Mouse (Mus musculus): ENCODE measurements around the gene Otud1. TPM values are rescaled to one million over a fixed set of nuclear protein-coding genes. Genes with fewer than 3 reads are reported as not detected.

Otud1 gene
- polyA plus RNA-seq, 1 experiment from 2014 or later: 3.3 TPM

DNA sequence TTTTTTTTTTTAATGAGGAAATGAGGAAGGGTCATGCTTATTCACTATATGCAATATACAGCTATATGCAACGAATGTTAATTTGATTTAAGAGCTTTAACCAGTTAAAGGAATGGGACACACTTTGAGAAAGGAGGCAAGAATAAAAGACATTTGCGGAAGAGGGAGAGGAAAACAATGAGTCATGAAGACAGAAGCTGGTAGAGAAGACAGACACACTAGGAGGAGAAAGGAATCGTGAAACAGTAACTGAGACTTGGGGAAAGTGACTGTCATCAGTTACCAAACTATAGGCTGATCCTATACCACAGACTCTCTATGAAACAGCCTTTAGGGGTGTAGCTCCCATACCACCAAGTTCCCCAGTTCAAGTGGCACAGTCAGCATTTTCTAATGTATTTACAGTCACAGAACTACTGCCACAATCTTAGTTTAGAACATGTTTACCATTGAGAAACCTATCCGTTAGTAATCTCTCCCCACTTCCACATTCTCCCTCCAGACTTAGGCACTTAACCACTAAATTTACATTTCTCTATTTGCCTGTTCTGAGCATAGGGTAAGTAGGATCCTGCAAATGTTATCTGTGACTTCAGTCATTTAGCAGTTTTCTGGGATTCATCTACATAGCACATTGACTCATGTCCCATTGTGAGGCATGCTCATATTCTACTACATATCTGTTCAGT, 29.5 kb upstream of the Otud1 start:
- Histone ChIP-seq H3K9ac (ENCODE audit: low read length) (no peak overlapping the region), H3K27ac (replicated peaks) (no peak overlapping the region), H3K4me2 (replicated peaks; ENCODE audit: low read depth) (no peak overlapping the region), H3K9me3 (ENCODE audit: control insufficient read depth, low read length) (no peaks in the 10 kb centered on the region), H3K27me3 (ENCODE audit: control insufficient read depth, insufficient read depth, low read length) (no peaks in the 10 kb centered on the region), H3K36me3 (ENCODE audit: control insufficient read depth, insufficient read depth, low read length) (no peaks in the 10 kb centered on the region), H3K4me1 (replicated peaks; ENCODE audit: control insufficient read depth, insufficient read depth) (no peaks in the 10 kb centered on the region), H3K4me3 (ENCODE audit: low read depth, low read length) (no peak overlapping the region)
- 76% methylated on average over 4 of the region's 4 CpGs for WGBS
- TF ChIP-seq CTCF (IDR thresholded peaks at IDR 0.05; ENCODE audit: low read depth): no peak
- TF ChIP-seq EP300 (optimal IDR thresholded peaks at IDR 0.05): no peak
- ATAC-seq (ENCODE audit: low FRiP score, low TSS enrichment) (no peak), DNase-seq (ENCODE audit: low spot score) (no peak)

DNA sequence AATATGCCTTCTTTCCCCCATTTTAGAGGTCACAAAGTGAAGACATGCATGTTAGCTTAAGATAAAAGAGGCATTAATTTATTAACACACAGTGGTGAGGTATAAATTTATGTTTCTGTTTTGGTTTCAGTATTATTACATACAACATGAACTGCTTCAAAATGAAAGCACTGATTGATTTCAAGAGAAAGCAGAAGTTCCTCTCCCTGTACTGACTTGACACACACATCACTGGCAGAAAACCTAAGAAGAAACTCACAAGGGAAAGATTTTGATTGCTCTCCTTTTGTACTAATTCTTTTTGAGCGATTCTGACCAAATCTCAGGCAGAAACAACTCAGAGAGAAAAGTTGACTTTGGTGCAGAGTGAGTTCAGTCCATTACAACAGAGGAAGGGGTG, 27.0 kb upstream of the Otud1 start:
- 88% methylated on average over 1 of the region's 1 CpGs for whole genome bisulfite sequencing
- H3K36me3 ChIP-seq (ENCODE audit: control insufficient read depth, insufficient read depth, low read length): no peaks in the 10 kb centered on the region
- no peak for DNase-seq (ENCODE audit: low spot score)
- no peak for TF ChIP-seq CTCF (IDR thresholded peaks at IDR 0.05; ENCODE audit: low read depth)
- H3K27me3 ChIP-seq (ENCODE audit: control insufficient read depth, insufficient read depth, low read length): no peaks in the 10 kb centered on the region
- no peaks in the 10 kb centered on the region for H3K4me1 ChIP-seq (replicated peaks; ENCODE audit: control insufficient read depth, insufficient read depth)
- H3K4me3 ChIP-seq (ENCODE audit: low read depth, low read length): no peak overlapping the region
- ATAC-seq (ENCODE audit: low FRiP score, low TSS enrichment): no peak
- H3K4me2 ChIP-seq (replicated peaks; ENCODE audit: low read depth): no peak overlapping the region
- no peak overlapping the region for H3K9ac ChIP-seq (ENCODE audit: low read length)
- H3K27ac ChIP-seq (replicated peaks): no peak overlapping the region
- no peaks in the 10 kb centered on the region for H3K9me3 ChIP-seq (ENCODE audit: control insufficient read depth, low read length)

- H3K4me1 ChIP-seq (replicated peaks; ENCODE audit: control insufficient read depth, insufficient read depth): no peaks in the 10 kb centered on the region
- H3K4me3 ChIP-seq (ENCODE audit: low read depth, low read length): no peak overlapping the region
- no peak overlapping the region for H3K9ac ChIP-seq (ENCODE audit: low read length)
- no peak for TF ChIP-seq CTCF (IDR thresholded peaks at IDR 0.05; ENCODE audit: low read depth)
- TF ChIP-seq EP300 (optimal IDR thresholded peaks at IDR 0.05): no peak
- DNase-seq (ENCODE audit: low spot score) (no peak), ATAC-seq (ENCODE audit: low FRiP score, low TSS enrichment) (no peak)
- H3K9me3 ChIP-seq (ENCODE audit: control insufficient read depth, low read length): no peaks in the 10 kb centered on the region
- no peaks in the 10 kb centered on the region for H3K27me3 ChIP-seq (ENCODE audit: control insufficient read depth, insufficient read depth, low read length)
- no peaks in the 10 kb centered on the region for H3K36me3 ChIP-seq (ENCODE audit: control insufficient read depth, insufficient read depth, low read length)
- 62% methylated on average over 2 of the region's 2 CpGs for WGBS
- no peak overlapping the region for H3K27ac ChIP-seq (replicated peaks)
- no peak overlapping the region for H3K4me2 ChIP-seq (replicated peaks; ENCODE audit: low read depth)
Measured at GRCm38 (mm10) chr2:19633406-19633920, 24.1 kb upstream of the Otud1 start.

GRCm38 (mm10) chr2:19645182-19645581, 12.4 kb upstream of the Otud1 start:
- no peak for DNase-seq (ENCODE audit: low spot score)

GRCm38 (mm10) chr2:19646144-19646543, 11.4 kb upstream of the Otud1 start:
- WGBS: 64% methylated on average over 4 of the region's 4 CpGs
- no peak for TF ChIP-seq CTCF (IDR thresholded peaks at IDR 0.05; ENCODE audit: low read depth)
- TF ChIP-seq EP300 (optimal IDR thresholded peaks at IDR 0.05): no peak

More at GRCm38 (mm10) chr2:19645182-19645581, 12.4 kb upstream of the Otud1 start:
- Histone ChIP-seq H3K9ac (ENCODE audit: low read length) (no peak overlapping the region), H3K36me3 (ENCODE audit: control insufficient read depth, insufficient read depth, low read length) (no peaks in the 10 kb centered on the region), H3K27me3 (ENCODE audit: control insufficient read depth, insufficient read depth, low read length) (no peaks in the 10 kb centered on the region), H3K27ac (replicated peaks) (no peak overlapping the region), H3K4me2 (replicated peaks; ENCODE audit: low read depth) (no peak overlapping the region), H3K4me1 (replicated peaks; ENCODE audit: control insufficient read depth, insufficient read depth) (no peaks in the 10 kb centered on the region), H3K4me3 (ENCODE audit: low read depth, low read length) (no peak overlapping the region), H3K9me3 (ENCODE audit: control insufficient read depth, low read length) (no peaks in the 10 kb centered on the region)
- 59% methylated on average over 2 of the region's 2 CpGs for WGBS
- TF ChIP-seq CTCF (IDR thresholded peaks at IDR 0.05; ENCODE audit: low read depth): no peak
- TF ChIP-seq EP300 (optimal IDR thresholded peaks at IDR 0.05): no peak
- no peak for ATAC-seq (ENCODE audit: low FRiP score, low TSS enrichment)

GRCm38 (mm10) chr2:19646910-19647309, 10.6 kb upstream of the Otud1 start:
- DNase-seq (ENCODE audit: low spot score): no peak
- TF ChIP-seq CTCF (IDR thresholded peaks at IDR 0.05; ENCODE audit: low read depth) (no peak), EP300 (optimal IDR thresholded peaks at IDR 0.05) (no peak)
- Histone ChIP-seq H3K27me3 (ENCODE audit: control insufficient read depth, insufficient read depth, low read length) (no peaks in the 10 kb centered on the region), H3K9ac (ENCODE audit: low read length) (no peak overlapping the region), H3K36me3 (ENCODE audit: control insufficient read depth, insufficient read depth, low read length) (no peaks in the 10 kb centered on the region), H3K4me3 (ENCODE audit: low read depth, low read length) (no peak overlapping the region), H3K4me1 (replicated peaks; ENCODE audit: control insufficient read depth, insufficient read depth) (no peaks in the 10 kb centered on the region), H3K9me3 (ENCODE audit: control insufficient read depth, low read length) (no peaks in the 10 kb centered on the region), H3K27ac (replicated peaks) (no peak overlapping the region), H3K4me2 (replicated peaks; ENCODE audit: low read depth) (no peak overlapping the region)
- 4% methylated on average over 1 of the region's 1 CpGs for WGBS
- ATAC-seq (ENCODE audit: low FRiP score, low TSS enrichment): no peak

More at GRCm38 (mm10) chr2:19646144-19646543, 11.4 kb upstream of the Otud1 start:
- Histone ChIP-seq H3K36me3 (ENCODE audit: control insufficient read depth, insufficient read depth, low read length) (no peaks in the 10 kb centered on the region), H3K9ac (ENCODE audit: low read length) (no peak overlapping the region), H3K27ac (replicated peaks) (no peak overlapping the region), H3K9me3 (ENCODE audit: control insufficient read depth, low read length) (no peaks in the 10 kb centered on the region), H3K4me3 (ENCODE audit: low read depth, low read length) (no peak overlapping the region), H3K27me3 (ENCODE audit: control insufficient read depth, insufficient read depth, low read length) (no peaks in the 10 kb centered on the region), H3K4me1 (replicated peaks; ENCODE audit: control insufficient read depth, insufficient read depth) (no peaks in the 10 kb centered on the region), H3K4me2 (replicated peaks; ENCODE audit: low read depth) (no peak overlapping the region)
- ATAC-seq (ENCODE audit: low FRiP score, low TSS enrichment): no peak
- no peak for DNase-seq (ENCODE audit: low spot score)
